In genomic region chr1:34822746-34823145, GRCm38 (mm10) we compare ENCODE assay signal across 14 mouse cellular contexts.
"Had no signal": no experiment of that assay in that cellular context is flagged by ENCODE, and none has a peak within 500 bp of the region (broad histone marks: within the 10 kb centered on the region; RNA-seq: fewer than 3 reads in every experiment).

No protein-coding gene starts in this region.

- H3K9me3 ChIP-seq: liver, embryonic 15.5 days; lung, embryonic 15.5 days; midbrain, embryonic 10.5 days; midbrain, embryonic 12.5 days; neural tube, embryonic 12.5 days had no signal

- H3K27ac ChIP-seq: liver, embryonic 15.5 days; lung, embryonic 15.5 days; midbrain, embryonic 10.5 days; midbrain, embryonic 12.5 days; neural tube, embryonic 12.5 days had no signal

- H3K4me1 ChIP-seq: liver, embryonic 15.5 days; midbrain, embryonic 10.5 days; midbrain, embryonic 12.5 days; neural tube, embryonic 12.5 days had no signal

- ATAC-seq: liver, postnatal 0 days; midbrain, embryonic 16.5 days had no signal

- H3K9ac ChIP-seq: liver, embryonic 15.5 days; liver, postnatal 0 days; lung, embryonic 15.5 days; midbrain, embryonic 12.5 days; neural tube, embryonic 12.5 days had no signal

- H3K4me2 ChIP-seq: liver, embryonic 15.5 days; lung, embryonic 15.5 days; midbrain, embryonic 12.5 days; neural tube, embryonic 12.5 days had no signal

- H3K4me3 ChIP-seq: liver, embryonic 15.5 days; lung, embryonic 15.5 days; midbrain, embryonic 10.5 days; midbrain, embryonic 12.5 days; neural tube, embryonic 12.5 days had no signal

- H3K27me3 ChIP-seq: liver, embryonic 15.5 days; lung, embryonic 15.5 days; midbrain, embryonic 12.5 days; neural tube, embryonic 12.5 days had no signal

- DNase-seq: liver, postnatal 0 days; lung, adult 2 months; midbrain, embryonic 14.5 days; right cerebral cortex, postnatal 14 days; spleen, adult 18-20 months; thymus, adult 18-20 months; thymus, postnatal 14 days; thymus, postnatal 36 days had no signal
